Mouse (Mus musculus): Measurements from ENCODE around the gene Sh3kbp1. TPM values are rescaled to one million over a fixed set of nuclear protein-coding genes. Genes with fewer than 3 reads are reported as not detected.
A peak's percentile ranks its signal among the peaks of the same experiment; 100 is the strongest.

The Sh3kbp1 gene
- polyA plus RNA-seq, 1 experiment from 2014 or later: 45.7 TPM

DNA sequence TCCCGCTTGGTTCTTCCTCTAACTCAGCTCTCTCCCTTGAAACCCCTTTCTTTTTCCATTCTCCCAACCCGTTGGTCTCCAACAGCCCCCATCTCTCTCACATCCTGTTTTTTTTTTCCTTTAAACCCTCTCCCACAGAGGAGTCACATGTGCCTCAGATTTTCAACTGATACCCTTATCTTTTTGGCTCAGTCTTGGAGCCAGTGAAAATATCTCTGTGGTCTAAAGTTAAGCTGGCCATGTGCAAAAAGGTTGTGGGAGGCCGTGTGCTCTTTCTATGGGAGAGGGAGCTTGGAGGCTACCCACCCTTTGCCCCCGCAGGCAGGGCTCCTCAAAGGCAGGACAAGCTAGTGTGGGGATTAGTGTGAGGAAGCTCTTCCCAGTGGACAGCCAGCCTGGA, 12.9 kb downstream of the Sh3kbp1 start:
- Histone ChIP-seq H3K9ac (no peak overlapping the region), H3K36me3 (no peaks in the 10 kb centered on the region), H3K27ac (no peak overlapping the region), H3K4me1 (no peaks in the 10 kb centered on the region), H3K27me3 (no peaks in the 10 kb centered on the region), H3K4me2 (replicated peaks) (no peak overlapping the region), H3K4me3 (no peak overlapping the region), H3K9me3 (replicated peaks) (no peaks in the 10 kb centered on the region)
- ATAC-seq (ENCODE audit: low FRiP score): no peak
- WGBS: 82% methylated on average over 4 of the region's 4 CpGs

DNA sequence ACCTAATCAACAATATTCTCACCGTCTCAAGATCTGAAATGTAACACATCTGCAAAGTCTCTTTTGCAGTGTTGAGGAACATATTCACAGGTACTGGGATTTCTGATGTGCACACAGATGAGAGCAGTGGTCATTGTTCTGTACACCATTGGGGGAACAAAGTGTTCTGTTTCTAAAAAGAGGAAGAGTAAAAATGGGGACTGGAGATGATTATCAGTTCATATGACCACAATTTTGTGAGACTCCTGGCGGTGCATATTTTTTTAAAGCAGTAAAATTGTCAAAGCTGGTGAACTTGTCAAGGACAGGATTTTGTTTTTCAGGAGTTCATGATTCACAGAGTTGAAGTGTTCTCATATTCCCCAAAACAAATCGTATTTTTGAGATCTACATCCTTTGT, 18.2 kb downstream of the Sh3kbp1 start:
- no peak for ATAC-seq (ENCODE audit: low FRiP score)
- H3K9ac ChIP-seq: no peak overlapping the region
- no peaks in the 10 kb centered on the region for H3K36me3 ChIP-seq
- no peaks in the 10 kb centered on the region for H3K9me3 ChIP-seq (replicated peaks)
- H3K4me3 ChIP-seq: no peak overlapping the region
- WGBS: 92% methylated on average over 3 of the region's 3 CpGs
- H3K4me1 ChIP-seq: peaks cover under 1% of the 10 kb centered on the region
- H3K27me3 ChIP-seq: no peaks in the 10 kb centered on the region
- H3K27ac ChIP-seq: no peak overlapping the region
- no peak overlapping the region for H3K4me2 ChIP-seq (replicated peaks)

DNA sequence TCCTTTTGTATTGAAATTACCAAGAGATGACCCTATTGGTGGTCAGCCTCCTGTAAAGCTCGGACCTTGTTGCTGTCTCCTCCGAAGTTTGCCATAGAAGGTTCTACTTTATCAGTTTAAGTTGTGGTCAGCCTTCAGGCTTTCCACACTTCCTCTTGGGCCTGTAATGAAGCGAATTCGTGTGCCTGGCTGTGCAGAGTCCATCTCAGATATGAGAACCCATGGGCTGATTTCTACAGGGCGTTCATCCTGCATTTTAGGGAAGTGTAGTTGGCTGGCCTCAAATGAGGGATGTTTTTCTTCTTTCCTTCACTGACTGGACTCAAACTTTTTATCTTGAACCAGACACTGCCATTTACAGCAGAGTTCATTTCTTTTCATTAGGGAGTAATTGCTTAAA, 20.5 kb downstream of the Sh3kbp1 start:
- Histone ChIP-seq H3K27me3 (no peaks in the 10 kb centered on the region), H3K4me2 (replicated peaks) (no peak overlapping the region), H3K36me3 (no peaks in the 10 kb centered on the region), H3K9me3 (replicated peaks) (no peaks in the 10 kb centered on the region), H3K4me3 (no peak overlapping the region), H3K9ac (no peak overlapping the region), H3K27ac (no peak overlapping the region), H3K4me1 (peaks cover 6% of the 10 kb centered on the region)
- WGBS: 83% methylated on average over 5 of the region's 5 CpGs
- no peak for ATAC-seq (ENCODE audit: low FRiP score)

DNA sequence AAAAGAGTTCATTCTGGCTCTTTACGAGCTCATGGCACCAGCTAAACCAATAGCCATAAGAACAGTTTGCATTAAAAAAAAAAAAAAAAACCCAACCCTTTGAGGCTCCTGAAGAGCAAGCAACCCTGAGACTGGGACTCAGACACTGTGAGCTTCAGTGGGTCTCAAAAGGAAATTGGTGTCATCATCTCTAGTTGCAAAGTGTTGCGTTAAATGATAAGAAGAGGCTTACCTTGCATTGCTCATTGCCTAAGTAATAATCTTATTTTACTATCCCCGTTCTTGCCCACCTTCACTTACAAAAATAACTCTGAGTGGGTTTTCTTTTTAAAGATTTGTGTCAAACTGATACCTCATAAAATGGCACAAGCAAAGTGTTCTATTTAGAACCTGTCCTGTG, 21.5 kb downstream of the Sh3kbp1 start:
- Histone ChIP-seq H3K4me1 (peaks cover 6% of the 10 kb centered on the region), H3K9ac (no peak overlapping the region), H3K36me3 (no peaks in the 10 kb centered on the region), H3K9me3 (replicated peaks) (no peaks in the 10 kb centered on the region), H3K27me3 (no peaks in the 10 kb centered on the region), H3K27ac (no peak overlapping the region), H3K4me2 (replicated peaks) (no peak overlapping the region), H3K4me3 (no peak overlapping the region)
- no peak for ATAC-seq (ENCODE audit: low FRiP score)
- 87% methylated on average over 3 of the region's 3 CpGs for WGBS

DNA sequence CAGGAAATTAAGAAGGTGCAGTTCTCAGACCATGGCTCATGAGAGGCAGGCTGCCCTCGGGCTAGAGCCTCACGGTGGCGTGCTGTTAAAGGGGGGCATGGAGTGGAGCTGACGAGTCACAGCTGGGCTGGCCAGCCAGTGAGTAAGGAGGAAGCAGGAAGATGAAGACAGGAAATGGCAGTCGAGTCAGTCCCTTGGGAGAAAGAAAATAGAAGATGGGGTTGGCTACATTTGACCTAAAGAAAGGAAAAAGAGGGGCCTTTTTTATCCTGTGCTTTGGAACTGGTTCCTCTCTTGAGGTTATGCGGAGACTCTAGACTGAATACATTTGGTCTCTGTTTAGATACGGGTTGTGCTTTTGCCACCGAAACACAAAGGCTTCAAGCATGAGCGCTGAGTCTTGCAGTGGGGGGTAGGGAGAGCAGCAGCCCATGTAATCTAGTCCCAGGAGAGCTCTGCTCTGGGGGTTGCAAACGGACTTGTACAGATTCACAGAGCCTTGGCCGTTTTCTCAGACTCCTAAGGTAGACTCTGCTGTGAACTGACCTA, 23.1 kb downstream of the Sh3kbp1 start:
- peaks cover 6% of the 10 kb centered on the region for H3K4me1 ChIP-seq
- no peak overlapping the region for H3K4me3 ChIP-seq
- H3K9ac ChIP-seq: no peak overlapping the region
- peak; percentile 64 for ATAC-seq (ENCODE audit: low FRiP score)
- H3K36me3 ChIP-seq: no peaks in the 10 kb centered on the region
- no peaks in the 10 kb centered on the region for H3K9me3 ChIP-seq (replicated peaks)
- H3K4me2 ChIP-seq (replicated peaks): peak overlapping the region; percentile 21; the same call in 1 of the 2 replicates
- H3K27ac ChIP-seq: no peak overlapping the region; the same call in 1 of the 2 replicates
- H3K27me3 ChIP-seq: no peaks in the 10 kb centered on the region
- WGBS: 38% methylated on average over 11 of the region's 11 CpGs

DNA sequence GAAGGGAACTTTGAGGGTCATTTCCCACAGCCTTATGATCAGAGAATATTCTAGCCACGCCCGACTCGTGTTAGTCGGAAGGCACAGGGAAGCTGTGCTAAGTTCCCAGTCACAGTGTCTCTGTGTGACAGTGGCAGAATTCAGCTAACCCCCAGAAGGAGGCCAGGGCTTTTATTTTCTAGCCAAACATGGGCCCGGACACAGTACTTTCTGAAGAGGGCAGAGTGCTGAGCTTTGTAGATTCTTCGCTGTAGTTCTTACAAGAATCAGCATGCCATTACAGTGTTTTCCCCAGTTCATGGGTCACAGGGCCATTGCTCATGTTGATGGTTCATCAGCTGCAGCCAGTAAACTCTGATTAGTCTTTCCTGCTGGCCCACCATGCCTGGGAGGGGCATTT, 23.7 kb downstream of the Sh3kbp1 start:
- no peaks in the 10 kb centered on the region for H3K9me3 ChIP-seq (replicated peaks)
- no peaks in the 10 kb centered on the region for H3K27me3 ChIP-seq
- 70% methylated on average over 6 of the region's 6 CpGs for WGBS
- 0 out of 2 replicates have a peak overlapping the region, but pooled peaks have one; percentile 21 for H3K4me2 ChIP-seq (replicated peaks)
- H3K27ac ChIP-seq: no peak overlapping the region
- H3K4me1 ChIP-seq: peaks cover 6% of the 10 kb centered on the region
- peak; percentile 4; the same call in 1 of the 2 replicates for ATAC-seq (ENCODE audit: low FRiP score)
- H3K4me3 ChIP-seq: no peak overlapping the region
- H3K9ac ChIP-seq: no peak overlapping the region
- no peaks in the 10 kb centered on the region for H3K36me3 ChIP-seq

DNA sequence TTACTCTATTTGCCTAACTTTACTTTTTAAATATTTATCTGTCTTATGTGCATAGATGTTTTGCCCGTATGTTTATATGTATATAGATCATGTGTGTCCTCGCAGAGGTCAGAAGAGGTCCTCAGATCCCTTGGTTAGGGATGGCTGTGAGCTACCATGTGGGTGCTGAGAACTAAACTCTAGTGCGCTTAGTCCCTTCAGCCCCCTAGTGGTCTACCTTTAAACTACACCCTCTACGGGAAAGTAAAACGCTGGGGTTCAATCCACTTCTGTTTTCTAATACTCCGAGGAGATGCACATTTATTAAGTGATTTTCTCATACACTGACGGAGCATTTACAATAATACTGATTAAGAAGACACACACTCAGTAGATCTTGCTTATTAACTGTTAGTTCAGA, 44.3 kb downstream of the Sh3kbp1 start:
- Histone ChIP-seq H3K27ac (no peak overlapping the region), H3K4me1 (no peaks in the 10 kb centered on the region), H3K4me3 (no peak overlapping the region), H3K9ac (no peak overlapping the region), H3K4me2 (replicated peaks) (no peak overlapping the region), H3K27me3 (no peaks in the 10 kb centered on the region; the same call in 1 of the 2 replicates), H3K9me3 (replicated peaks) (no peaks in the 10 kb centered on the region), H3K36me3 (no peaks in the 10 kb centered on the region)
- WGBS: 83% methylated on average over 7 of the region's 7 CpGs
- ATAC-seq (ENCODE audit: low FRiP score): no peak

DNA sequence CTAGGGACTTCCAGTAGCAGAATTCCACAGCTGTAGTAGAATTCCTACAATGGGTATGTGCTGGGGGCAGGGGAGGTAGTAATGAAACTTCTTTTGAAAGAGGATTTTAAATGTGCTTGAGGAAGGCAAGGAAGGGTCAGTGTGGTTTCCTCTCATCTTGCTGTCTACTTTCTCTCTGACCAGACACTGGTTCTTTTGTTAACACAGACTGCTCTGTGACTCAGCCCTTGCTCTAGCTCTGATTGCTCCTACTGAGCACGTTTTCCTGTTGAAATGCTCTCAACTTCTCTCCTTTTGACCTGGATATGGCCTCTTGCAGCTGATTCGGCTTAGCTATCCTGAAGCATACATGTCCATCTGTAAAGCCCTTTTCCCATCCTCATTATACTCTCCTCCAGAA, 45.4 kb downstream of the Sh3kbp1 start:
- no peaks in the 10 kb centered on the region for H3K9me3 ChIP-seq (replicated peaks)
- WGBS: 53% methylated on average over 2 of the region's 2 CpGs
- no peak for ATAC-seq (ENCODE audit: low FRiP score)
- no peaks in the 10 kb centered on the region; the same call in 1 of the 2 replicates for H3K27me3 ChIP-seq
- no peaks in the 10 kb centered on the region for H3K36me3 ChIP-seq
- no peak overlapping the region for H3K9ac ChIP-seq
- no peak overlapping the region for H3K4me3 ChIP-seq
- no peak overlapping the region for H3K4me2 ChIP-seq (replicated peaks)
- H3K27ac ChIP-seq: no peak overlapping the region
- H3K4me1 ChIP-seq: no peaks in the 10 kb centered on the region

DNA sequence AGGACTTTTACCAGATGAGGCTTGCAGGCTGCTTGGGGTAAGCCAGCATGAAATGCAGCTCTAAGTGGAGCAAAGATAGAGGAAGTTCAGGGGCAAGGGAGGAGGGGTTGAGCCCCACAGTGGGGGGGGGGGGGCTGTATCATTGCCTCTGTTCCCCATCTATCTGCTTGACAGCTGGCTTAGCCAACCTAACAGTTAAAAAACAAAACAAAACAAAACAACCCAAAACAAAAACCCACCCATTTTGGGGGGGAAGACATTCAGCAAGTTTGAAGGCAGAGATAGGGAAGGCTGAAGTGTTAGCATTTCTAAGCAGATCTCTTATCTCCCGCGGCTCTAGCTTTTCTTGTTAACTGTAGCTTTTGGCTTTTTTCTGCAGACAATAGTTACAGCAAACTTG, 49.2 kb downstream of the Sh3kbp1 start:
- Histone ChIP-seq H3K27me3 (peaks cover 7% of the 10 kb centered on the region; the same call in 1 of the 2 replicates), H3K36me3 (no peaks in the 10 kb centered on the region), H3K4me2 (replicated peaks) (no peak overlapping the region), H3K27ac (no peak overlapping the region), H3K9me3 (replicated peaks) (no peaks in the 10 kb centered on the region), H3K4me1 (no peaks in the 10 kb centered on the region), H3K4me3 (no peak overlapping the region), H3K9ac (no peak overlapping the region)
- 26% methylated on average over 2 of the region's 2 CpGs for WGBS
- no peak for ATAC-seq (ENCODE audit: low FRiP score)

DNA sequence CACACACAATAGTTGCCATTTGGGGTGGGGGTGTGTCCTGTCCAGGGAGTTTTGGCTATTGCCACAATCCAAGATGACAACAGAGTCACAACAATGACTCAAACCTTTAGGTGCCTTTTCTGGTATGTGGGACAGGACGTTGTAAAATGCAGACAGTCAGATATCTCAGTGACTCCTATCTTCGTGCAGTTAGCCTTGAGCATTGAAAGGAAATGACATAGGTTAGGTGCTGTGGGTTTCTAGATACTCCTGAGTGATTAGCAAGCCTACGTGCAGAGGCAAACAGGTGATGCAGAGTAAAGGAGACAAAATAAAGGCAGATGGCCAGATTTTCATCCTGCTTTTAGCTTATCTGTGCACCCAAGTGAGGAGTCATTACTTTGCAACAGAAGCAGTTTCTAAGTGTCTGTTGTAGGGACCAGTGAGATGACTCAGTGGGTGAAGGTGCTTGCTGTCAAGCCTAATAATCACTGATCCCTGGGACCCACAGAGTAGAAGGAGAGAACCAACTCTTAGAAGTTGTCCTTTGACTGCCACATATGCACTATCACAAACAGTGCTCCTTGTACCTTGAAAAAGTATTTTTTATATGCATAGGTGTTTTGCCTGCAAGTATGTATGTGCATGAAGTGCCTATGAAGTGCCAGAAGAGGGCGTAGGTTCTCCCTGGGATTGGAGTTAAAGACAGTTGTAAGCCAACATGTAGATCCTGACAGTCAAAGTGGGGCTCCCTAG, 50.7 kb downstream of the Sh3kbp1 start:
- Histone ChIP-seq H3K36me3 (no peaks in the 10 kb centered on the region), H3K27ac (no peak overlapping the region), H3K4me1 (no peaks in the 10 kb centered on the region), H3K27me3 (peaks cover 7% of the 10 kb centered on the region; the same call in 1 of the 2 replicates), H3K9me3 (replicated peaks) (no peaks in the 10 kb centered on the region), H3K4me2 (replicated peaks) (no peak overlapping the region), H3K4me3 (no peak overlapping the region), H3K9ac (no peak overlapping the region)
- 70% methylated on average over 4 of the region's 4 CpGs for WGBS
- no peak for ATAC-seq (ENCODE audit: low FRiP score)

DNA sequence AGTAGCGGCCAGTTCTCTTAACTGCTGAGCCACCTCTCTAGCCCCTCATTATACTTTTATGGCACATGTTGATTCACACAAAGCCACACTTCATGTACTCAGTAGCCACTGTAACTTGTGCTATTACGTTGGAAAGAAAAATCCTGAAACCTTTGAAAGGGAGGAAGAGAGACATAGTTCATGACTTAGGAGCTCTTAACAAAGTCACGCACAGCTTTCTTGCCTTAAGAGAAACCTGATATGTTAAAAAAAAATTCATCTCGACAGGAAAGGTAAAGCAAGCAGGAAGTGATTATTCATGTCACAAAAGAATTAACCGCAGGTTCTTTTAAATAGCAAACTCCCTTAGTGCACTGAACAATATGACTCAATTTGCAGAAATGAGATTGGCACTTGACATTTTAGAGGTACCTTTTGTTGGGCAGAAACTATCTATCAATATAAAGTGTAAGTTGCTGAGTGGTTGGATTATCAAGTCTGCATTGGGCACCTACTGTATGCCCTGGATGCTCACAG, 51.3 kb downstream of the Sh3kbp1 start:
- H3K27ac ChIP-seq: no peak overlapping the region
- peaks cover 9% of the 10 kb centered on the region for H3K27me3 ChIP-seq
- H3K4me1 ChIP-seq: no peaks in the 10 kb centered on the region
- no peak overlapping the region for H3K9ac ChIP-seq
- no peak for ATAC-seq (ENCODE audit: low FRiP score)
- 85% methylated on average over 5 of the region's 5 CpGs for WGBS
- H3K36me3 ChIP-seq: no peaks in the 10 kb centered on the region
- H3K9me3 ChIP-seq (replicated peaks): no peaks in the 10 kb centered on the region
- H3K4me3 ChIP-seq: no peak overlapping the region
- no peak overlapping the region for H3K4me2 ChIP-seq (replicated peaks)

DNA sequence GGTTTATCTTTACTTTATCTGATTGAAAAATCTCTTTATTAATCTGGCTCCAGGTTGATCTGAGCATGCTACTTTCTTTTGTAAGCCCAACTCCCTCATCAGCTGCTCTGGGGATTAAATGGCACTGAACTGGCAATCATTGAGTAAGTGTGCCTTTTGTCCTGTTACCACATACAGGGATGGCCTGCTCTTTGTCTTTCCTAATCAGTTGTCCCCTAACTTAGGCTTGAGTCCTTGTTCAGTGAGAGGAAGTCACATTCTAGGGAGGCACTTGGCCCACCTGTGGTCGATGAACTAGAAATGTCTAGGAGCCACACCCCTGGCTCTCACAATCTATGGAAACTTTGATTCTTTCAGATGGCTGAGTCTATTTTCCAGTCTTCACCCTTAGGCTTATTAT, 58.4 kb downstream of the Sh3kbp1 start:
- Histone ChIP-seq H3K27ac (no peak overlapping the region), H3K27me3 (peaks cover 21% of the 10 kb centered on the region), H3K4me3 (no peak overlapping the region), H3K36me3 (no peaks in the 10 kb centered on the region), H3K4me2 (replicated peaks) (no peak overlapping the region), H3K4me1 (no peaks in the 10 kb centered on the region), H3K9ac (no peak overlapping the region), H3K9me3 (replicated peaks) (no peaks in the 10 kb centered on the region)
- 58% methylated on average over 1 of the region's 1 CpGs for WGBS
- ATAC-seq (ENCODE audit: low FRiP score): no peak

DNA sequence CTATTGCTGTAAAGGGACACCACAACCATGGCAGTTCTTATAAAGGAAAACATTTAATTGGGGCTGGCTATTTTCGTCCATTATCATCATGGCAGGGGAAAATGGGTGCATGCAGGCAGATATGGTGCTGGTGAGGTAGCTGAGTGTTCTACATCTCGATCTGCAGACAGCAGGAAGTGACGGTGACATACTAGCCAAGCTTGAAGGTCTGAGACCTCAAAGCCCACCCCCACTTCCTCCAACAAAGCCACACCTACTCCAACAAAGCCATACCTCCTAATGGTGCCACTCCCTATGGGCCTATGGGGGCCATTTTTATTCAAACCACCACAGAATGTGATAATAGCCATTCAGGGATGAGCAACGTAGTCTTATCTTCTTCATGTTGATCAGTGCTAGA, 59.8 kb downstream of the Sh3kbp1 start:
- H3K9me3 ChIP-seq (replicated peaks): no peaks in the 10 kb centered on the region
- H3K27ac ChIP-seq: no peak overlapping the region
- ATAC-seq (ENCODE audit: low FRiP score): no peak
- no peak overlapping the region for H3K4me2 ChIP-seq (replicated peaks)
- 75% methylated on average over 4 of the region's 4 CpGs for WGBS
- peaks cover 18% of the 10 kb centered on the region for H3K27me3 ChIP-seq
- no peaks in the 10 kb centered on the region for H3K4me1 ChIP-seq
- H3K4me3 ChIP-seq: no peak overlapping the region
- H3K9ac ChIP-seq: no peak overlapping the region
- no peaks in the 10 kb centered on the region for H3K36me3 ChIP-seq

Data from hindbrain, embryonic 12.5 days (tissue).